Mouse (Mus musculus): Measurements from ENCODE around the gene Gm8922. TPM values are rescaled to one million over a fixed set of nuclear protein-coding genes. Genes with fewer than 3 reads are reported as not detected.
"Not testable (repeated sequence)": the region's sequence is repeated elsewhere in the genome, so short reads cannot be mapped to it uniquely, and the experiment has no call there.

Gm8922 gene
- not detected for total RNA-seq (2021)
- long read RNA-seq, experiment 1 = 0 reads
- long read RNA-seq, experiment 2 = 0 reads

DNA sequence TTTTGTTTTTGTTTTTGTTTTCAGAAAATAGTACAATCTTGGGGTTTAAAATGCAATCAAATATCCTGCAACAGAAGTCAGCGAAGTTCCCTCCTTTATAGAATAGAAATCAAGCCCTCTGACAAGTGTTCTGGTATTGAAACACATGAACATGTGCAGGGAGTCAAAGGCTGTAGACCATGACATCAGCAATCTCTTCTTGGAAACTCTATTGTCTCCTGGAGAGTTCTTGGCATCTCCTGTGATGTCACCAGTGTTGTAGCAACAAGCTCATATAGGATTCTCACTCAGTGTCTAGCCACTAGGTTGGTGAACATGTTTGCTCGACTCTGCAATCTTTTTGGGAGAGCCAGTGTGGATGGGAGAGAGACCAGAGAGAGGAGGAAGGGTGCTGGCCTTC is at the start of gene Gm8922:
Gene Gm8922 (plus strand): TSS at position 301 of the 400 bp plus-strand sequence.
- intact Hi-C loops (cut with DNase I); H3K27ac ChIP-seq; H3K4me3 ChIP-seq; DNase-seq (ENCODE audit: extremely low spot score in 1 of 2, low spot score in 2 of 2): not testable (repeated sequence)

Other genes starting within 250 kb of the Gm8922 start
- gene Gm8906, start 179.3 kb upstream of the Gm8922 start, total RNA-seq (2021) = not detected
- not detected for gene Gm6460, start 87.0 kb upstream of the Gm8922 start, total RNA-seq (2021)
- gene Gm8926, start 88.6 kb downstream of the Gm8922 start, total RNA-seq (2021) = not detected
- not detected for gene Gm6465, start 163.6 kb downstream of the Gm8922 start, total RNA-seq (2021)
- gene 4933402N22Rik, start 236.1 kb downstream of the Gm8922 start, total RNA-seq (2021) = not detected